Mouse (Mus musculus): Measurements from ENCODE around the gene Cyp2a12. TPM values are rescaled to one million over a fixed set of nuclear protein-coding genes. Genes with fewer than 3 reads are reported as not detected.
"Not testable (repeated sequence)": the region's sequence is repeated elsewhere in the genome, so short reads cannot be mapped to it uniquely, and the experiment has no call there.

The Cyp2a12 gene
- under 1 TPM in 1 of 2 experiments, not detected in 1; 0.47 TPM for total RNA-seq (2021)
- long read RNA-seq, experiment 1: 0 reads
- long read RNA-seq, experiment 2: 0 reads

DNA sequence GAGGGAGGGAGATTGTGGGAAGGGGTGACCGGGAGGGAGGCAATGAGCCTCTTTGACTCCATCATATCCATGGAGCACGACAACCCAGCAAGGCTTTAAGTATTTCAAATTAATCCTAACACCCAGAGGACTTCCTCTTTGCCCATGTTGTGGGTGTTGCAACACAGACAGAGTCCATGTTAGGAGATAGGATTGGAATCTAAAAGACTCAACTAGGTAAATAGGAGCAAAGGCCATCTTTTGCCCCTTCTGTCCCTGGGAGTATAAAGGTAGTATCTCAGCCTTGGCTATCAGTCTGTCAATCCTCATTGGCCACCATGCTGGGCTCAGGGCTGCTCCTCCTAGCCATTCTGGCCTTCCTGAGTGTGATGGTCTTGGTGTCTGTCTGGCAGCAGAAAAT, at the start of gene Cyp2a12:
Cyp2a12 (plus strand) TSS at position 293 of the 400 bp plus-strand sequence.
- no peak for DNase-seq (ENCODE audit: low spot score in 2 of 2)

DNA sequence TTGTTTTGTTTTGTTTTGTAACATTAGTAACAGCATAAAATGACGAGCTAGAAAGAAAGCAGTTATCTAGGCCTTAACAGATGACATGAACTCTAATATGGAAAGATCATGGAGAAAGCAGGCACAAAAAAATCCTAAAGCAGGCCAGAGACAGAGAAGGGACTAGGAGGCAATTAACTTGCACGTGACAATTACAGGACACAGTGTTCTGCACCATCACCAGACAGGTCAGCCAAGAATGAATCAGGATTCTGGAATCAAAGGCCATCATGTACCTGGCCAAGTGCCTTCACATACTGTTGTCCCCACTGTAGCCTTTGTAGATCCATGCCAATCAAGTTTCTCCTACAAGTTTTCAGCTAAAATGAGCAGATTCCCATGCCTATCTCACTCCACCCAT, 47.4 kb upstream of the Cyp2a12 start:
- not testable (repeated sequence) for DNase-seq (ENCODE audit: low spot score in 2 of 2)

DNA sequence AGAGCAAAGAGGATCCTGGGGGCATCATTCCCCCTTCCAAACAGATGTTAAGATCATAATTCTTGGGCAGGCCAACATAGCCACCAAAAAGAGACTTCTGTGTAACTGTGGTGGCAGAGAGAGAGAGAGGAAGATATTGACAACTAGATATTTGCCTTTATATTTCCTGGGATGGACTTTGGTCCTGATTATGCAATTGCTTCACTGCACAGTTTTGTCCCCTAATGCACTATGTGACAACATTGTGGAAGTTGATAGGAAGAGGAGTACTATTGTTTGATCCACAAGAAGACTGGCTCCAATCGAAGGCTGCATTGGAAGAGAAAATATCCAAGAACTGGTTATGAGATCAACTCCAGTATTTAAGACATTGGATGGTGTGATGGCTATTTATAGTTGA, 46.9 kb upstream of the Cyp2a12 start:
- not testable (repeated sequence) for DNase-seq (ENCODE audit: low spot score in 2 of 2)

DNA sequence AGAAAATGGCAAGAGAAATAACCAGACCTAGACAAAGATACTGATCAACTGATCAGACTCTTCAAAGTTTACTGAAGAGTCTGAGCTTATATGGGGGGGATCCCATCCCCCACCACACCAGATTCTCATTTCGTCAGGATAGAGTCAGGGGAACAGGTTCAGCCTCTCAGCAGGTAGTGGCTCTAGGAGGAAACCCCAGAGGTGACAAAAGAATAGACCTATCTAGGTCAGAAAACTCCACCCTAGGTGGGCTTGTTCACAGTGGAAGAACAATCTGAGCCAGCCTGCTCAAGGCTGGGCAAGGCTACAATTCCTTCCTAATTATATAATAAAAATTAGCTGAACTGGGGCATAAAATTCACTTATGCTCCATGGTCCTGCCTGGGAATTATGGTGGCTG, 46.3 kb upstream of the Cyp2a12 start:
- DNase-seq (ENCODE audit: low spot score in 2 of 2): no peak

DNA sequence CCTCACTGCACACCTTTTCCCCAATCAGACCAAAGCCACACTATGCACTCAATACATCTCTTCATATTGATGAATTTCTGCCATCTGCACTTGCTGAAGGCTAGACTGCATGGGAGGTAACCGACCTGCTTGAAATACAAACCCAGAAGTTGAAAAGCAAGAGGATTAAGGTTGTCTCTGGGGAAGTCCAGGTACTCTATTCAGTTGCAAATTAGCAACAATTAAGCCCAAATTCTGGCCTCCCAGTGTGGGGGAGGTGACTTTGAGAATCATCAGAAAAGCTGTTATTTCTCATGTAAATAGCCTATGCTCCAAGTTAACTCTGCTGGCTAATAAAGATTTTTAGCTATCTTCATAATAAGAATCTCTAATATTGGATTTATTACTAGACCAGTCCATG, 45.7 kb upstream of the Cyp2a12 start:
- not testable (repeated sequence) for DNase-seq (ENCODE audit: low spot score in 2 of 2)

DNA sequence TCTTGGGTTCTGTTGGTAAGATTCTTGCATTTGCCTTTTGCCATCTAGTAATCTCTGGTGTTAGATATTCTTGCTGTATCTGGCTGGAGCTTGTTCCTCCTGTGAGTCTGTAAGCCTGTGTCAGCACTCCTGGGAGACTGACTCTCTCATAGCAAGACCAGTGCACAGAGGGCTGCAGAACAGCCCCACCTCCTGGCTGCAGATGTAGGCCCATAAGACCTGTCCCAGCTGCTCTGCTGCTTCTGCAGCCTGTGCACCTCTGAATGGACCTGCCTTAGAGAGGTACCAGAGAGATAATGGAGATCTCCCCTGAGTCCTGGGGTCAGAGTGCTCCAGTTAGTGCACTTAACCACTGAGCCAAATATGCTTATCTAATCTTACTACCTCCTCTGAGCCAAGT, 2.3 kb upstream of the Cyp2a12 start:
- DNase-seq (ENCODE audit: low spot score in 2 of 2): not testable (repeated sequence)

DNA sequence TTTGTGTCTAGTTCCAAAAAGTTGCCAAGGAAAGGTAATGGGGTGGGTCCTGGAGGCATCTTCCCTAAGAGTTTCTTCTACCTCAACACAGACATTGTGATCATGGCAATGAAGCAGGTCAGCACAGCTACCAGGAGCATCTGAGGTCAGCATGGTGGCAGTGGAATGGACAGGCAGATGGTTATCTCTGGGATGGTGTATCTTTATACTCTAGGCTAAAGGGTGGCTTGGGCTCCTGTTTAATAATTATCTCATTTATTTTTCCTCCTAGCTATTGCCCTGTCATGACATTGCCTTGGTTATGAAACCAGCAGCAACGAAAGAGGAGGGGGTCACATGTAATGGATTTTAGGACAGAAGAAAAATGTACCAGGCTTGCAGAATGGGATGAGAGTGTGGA, 20.0 kb downstream of the Cyp2a12 start:
- not testable (repeated sequence) for DNase-seq (ENCODE audit: low spot score in 2 of 2)

DNA sequence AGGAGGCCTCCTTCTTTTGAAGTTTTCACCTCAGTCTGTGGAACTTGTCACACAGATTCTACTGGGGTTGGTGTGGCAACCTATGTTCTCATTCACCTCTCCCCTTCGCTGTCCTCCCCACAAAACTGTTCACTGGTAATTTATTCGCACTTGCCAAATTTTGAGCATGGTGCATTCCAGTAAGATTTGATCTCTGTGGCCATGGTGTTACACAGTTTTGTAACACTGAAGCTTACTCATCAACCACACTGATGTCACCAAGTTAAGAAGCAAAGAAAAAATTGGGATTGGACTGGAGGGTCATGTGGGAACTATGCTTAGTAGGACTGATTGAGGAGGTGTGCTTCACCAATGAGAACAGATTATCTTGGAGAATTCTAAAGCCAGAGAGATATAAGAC, 30.5 kb downstream of the Cyp2a12 start:
- DNase-seq (ENCODE audit: low spot score in 2 of 2): not testable (repeated sequence)

DNA sequence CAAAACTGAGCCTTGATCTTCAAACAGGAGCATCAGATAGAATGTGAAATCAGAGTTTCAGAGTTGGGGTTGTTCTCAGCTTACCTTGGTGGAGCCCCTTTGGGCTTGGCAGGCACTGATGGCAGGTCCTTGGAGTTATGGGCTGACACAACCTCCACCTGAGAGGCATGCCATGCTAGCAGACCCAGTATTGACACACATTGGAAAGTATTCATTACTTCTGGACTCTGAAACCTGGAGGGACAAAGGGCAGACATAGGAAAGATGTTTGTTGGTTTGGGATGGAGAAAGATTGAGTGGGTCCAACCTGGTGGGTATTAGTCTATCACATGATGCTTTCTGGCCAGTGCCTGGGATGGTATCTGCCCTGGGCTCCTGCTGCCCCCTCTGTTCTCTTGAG, 31.0 kb downstream of the Cyp2a12 start:
- DNase-seq (ENCODE audit: low spot score in 2 of 2): not testable (repeated sequence)

DNA sequence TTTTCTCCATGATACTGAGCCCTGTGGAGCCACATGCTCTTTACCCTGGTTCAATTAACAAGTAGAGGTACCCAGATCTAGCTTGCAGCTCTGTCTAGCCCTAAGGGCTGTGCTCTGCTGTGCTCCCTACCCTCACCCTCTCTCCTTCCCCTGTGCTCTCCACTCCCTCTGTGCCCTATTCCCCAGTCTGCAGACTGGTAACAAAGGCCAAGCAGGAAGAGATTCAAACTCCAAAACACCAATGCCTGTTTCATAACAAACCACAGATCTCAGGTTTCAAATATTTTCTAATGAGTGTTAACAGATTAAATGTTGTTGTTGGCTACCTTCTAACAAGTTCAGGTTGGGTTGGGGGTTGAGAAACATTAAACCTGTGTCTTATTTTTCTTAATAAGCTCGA, 49.8 kb downstream of the Cyp2a12 start:
- no peak for DNase-seq (ENCODE audit: low spot score in 2 of 2)

DNA sequence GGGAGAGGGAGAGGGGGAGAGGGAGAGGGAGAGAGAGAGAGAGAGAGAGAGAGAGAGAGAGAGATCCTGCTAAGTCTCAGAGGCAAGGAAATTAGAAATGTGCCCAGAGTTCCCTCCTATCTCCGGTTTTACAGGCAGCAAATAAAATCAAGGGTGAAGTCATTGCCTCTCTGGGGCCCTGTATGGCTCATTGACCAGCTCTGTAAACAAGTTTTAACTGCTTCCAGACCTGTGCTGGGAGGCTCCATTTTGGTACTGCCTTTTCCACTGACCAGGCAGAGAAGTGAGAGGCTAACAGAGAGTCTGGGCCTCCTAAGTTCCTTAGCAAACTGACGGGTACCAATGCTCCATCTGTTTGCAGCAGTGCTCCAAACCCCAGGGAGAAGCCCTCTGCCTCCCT, 52.7 kb downstream of the Cyp2a12 start:
- no peak for DNase-seq (ENCODE audit: low spot score in 2 of 2)

Other genes starting within 250 kb of the Cyp2a12 start
- gene Cyp2g1, start 220.2 kb upstream of the Cyp2a12 start, total RNA-seq (2021): not detected
- not detected for gene Cyp2a5, start 193.8 kb upstream of the Cyp2a12 start, total RNA-seq (2021)
- gene Cyp2a22, start 89.7 kb upstream of the Cyp2a12 start, total RNA-seq (2021): under 1 TPM in 1 of 2 experiments, not detected in 1; 0.08 TPM
- gene Cyp2f2, start 90.8 kb downstream of the Cyp2a12 start, total RNA-seq (2021): under 1 TPM; 0.41 to 0.59 TPM
- not detected for gene Cyp2t4, start 124.6 kb downstream of the Cyp2a12 start, total RNA-seq (2021)
- gene Egln2, start 137.7 kb downstream of the Cyp2a12 start, total RNA-seq (2021): 10 to 100 TPM; 81.4 to 85.3 TPM
- 10 to 100 TPM; 29.4 to 33.6 TPM for gene Rab4b, start 149.8 kb downstream of the Cyp2a12 start, total RNA-seq (2021)
- gene Gm21983, start 152.0 kb downstream of the Cyp2a12 start, total RNA-seq (2021): not detected
- not detected for gene Mia, start 152.1 kb downstream of the Cyp2a12 start, total RNA-seq (2021)
- gene BC024978, start 166.7 kb downstream of the Cyp2a12 start, total RNA-seq (2021): 10 to 100 TPM; 12.3 to 12.6 TPM
- 10 to 100 TPM; 57.3 to 63.7 TPM for gene Snrpa, start 167.2 kb downstream of the Cyp2a12 start, total RNA-seq (2021)
- 1 to 10 TPM; 7.2 to 8.5 TPM for gene Itpkc, start 199.6 kb downstream of the Cyp2a12 start, total RNA-seq (2021)
- gene Coq8b, start 203.9 kb downstream of the Cyp2a12 start, total RNA-seq (2021): 10 to 100 TPM in 1 of 2 experiments, 1 to 10 TPM in 1; 8.6 to 10.3 TPM
- 10 to 100 TPM; 26.3 to 32.3 TPM for gene Numbl, start 229.4 kb downstream of the Cyp2a12 start, total RNA-seq (2021)

Data from gastrocnemius, postnatal 4 days (tissue).